Mouse (Mus musculus) testis, postnatal 10 days (tissue): ENCODE results near the gene Slc27a1.
A peak's percentile ranks its signal among the peaks of the same experiment; 100 is the strongest.

ENCODE experiments used
- DNase-seq: peaks from one replicate; pipeline ENCODE4 v3.0.0; 2021; ENCODE audit warnings: low spot score

The Slc27a1 gene

DNA sequence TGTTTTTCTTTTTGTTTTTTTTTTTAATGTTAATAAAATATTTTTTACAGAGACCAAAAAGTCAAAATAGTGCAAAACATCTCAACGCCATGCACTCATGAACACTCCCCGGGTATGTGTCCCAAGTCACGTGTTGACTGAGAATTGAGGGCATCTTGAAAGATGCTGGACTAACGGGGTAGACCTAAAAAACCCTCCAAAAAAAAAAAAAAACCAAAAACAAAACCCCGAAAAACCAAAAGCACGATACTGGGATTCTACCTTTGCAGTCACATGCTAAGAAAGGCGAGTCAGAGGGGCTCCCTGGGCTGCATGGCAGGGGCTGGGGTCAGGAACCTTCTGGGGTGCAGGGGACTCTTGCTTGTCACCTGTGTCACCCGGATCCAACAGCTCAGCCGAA lies 58.1 kb downstream of the Slc27a1 start:
- no peak for DNase-seq

DNA sequence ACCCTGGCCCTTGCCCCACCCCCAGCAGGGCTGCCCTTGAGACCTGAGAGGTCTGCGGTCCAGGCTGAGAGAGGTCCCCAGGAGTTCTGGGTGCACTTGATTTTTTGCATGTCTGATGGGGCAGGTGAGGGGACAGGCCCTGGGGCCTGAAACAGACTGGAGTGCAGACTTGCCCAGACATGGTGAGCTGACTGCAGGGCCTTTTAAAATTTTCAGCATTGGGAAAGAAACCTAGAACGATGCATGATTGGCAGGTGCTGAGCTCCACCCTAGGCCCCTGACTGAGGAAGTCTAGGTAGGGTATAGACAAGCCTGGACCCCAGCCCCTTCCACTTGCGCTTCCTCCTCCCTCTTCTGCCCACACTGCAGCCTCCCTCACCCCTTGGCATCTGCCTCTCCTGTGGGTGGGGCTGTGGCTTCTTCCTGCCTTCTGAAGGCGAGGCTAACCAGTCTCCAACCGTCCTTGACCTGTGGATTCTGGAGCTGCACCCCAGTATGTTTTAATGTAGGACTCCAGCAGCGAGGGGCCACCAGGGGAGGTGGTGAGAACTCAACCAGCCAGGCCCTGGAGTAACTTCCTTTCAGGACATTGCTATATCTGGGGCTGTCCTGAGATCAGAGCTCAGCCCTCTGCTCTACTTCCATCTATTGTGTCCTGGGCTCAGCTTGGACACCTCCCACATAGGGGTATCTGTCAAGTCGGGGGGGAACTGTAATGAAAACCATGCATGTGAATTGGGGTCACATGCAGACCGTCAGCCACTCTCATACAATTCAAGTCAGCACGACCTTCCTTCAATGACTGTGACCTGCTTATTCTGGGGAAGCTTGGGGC lies 58.8 kb downstream of the Slc27a1 start:
- no peak for DNase-seq

DNA sequence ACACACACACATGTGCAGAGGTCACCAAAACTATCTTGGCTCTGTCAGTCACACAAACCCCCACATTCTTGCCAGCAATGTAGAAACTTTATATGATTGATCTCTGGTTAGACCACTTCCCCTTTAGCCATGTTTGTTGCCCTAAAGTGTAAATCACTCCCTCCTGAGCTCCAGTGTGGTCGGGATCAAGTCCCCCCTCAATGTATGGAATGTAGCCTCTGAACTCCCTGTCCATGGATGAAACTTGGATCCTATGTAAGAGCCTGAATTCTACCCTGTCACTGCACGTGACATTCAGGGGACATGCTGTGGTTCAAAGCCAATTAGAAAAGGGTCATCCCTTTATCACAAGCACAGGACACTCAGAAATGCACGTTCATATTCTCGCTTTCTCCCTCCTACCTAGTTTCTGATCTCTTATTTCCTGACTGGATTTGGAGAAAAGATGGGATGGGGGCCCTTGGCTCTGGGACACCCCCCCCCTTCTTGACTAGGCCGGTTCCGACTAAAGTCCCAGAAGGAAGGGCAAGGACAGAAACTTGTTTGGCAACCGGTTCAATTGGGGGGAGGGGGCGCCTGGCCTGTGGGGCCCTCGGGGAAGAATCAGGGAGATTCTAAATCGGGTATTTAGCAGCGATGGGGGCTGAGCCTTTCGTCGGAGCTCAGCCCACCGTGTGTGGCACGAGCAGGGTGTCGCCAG lies 59.9 kb downstream of the Slc27a1 start:
- DNase-seq: peak; percentile 56

DNA sequence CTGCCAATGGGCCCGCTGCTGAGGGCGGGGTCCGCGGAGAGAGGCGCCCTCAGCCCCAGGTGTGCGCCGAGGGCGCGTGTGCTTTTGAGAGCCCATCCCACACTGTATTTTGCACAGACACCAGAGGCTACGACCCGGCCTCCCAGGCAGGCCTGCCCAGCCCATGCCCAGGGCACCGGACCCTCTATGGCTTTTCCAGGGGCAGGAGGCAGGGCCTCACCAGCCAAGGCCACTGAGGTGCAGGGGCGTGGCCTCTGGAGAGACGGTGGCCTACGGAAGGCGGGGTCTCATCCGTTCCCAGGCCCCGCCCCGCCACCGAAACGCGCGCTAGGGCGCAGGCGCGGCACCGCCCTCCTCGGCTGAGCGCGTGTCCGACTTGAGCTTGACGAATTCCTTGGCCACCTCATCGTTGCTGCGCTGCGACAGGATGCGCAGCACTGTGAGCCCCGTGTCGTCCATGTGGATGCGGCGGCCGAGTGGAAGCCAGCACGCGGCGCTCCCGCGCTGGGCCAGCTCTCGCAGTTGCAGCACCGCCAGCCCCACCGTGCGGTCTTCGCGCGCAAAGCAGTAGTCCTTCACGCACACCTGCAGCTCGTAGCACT lies 60.5 kb downstream of the Slc27a1 start:
- peak; percentile 97 for DNase-seq

DNA sequence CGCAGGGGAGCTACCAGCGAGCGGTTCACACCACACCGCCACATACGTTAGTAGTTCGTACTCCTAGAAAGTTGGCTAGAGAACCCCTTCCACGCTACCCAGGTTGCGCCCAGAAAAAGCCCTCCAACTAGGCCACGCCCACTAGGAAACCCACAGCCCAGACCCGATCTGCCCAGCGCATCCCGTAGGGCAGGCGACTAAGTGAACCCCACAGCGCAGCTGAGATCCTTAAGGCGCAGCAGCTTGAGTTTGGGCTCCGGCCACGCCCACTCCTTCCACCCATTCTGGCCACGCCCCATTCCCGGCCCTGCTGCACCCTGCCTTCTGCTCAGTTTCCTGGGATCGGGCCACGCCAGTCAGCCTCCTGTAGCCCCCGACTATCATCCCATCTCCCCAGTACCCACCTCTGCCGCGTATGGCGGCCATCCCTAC lies 61.1 kb downstream of the Slc27a1 start:
- peak; percentile 85 for DNase-seq

DNA sequence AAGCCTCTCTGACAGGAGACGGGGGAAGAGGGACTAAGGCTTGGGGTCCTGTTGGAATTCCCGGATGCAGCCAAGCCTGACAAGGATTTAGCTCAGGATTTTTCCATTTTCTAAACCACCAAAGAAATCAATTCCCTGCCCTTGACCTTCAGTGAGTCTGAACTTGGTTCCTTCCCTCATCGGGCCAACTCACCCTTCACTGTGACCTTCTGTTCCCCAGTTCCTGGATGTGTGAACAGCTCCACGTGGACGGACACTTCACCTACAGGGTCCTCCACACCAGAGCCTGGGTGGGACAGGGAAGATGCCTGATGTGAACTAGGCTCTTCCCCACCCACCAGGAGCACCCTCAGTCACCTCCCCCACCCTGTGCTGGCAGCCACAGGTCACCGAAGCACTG lies 62.1 kb downstream of the Slc27a1 start:
- DNase-seq: no peak

DNA sequence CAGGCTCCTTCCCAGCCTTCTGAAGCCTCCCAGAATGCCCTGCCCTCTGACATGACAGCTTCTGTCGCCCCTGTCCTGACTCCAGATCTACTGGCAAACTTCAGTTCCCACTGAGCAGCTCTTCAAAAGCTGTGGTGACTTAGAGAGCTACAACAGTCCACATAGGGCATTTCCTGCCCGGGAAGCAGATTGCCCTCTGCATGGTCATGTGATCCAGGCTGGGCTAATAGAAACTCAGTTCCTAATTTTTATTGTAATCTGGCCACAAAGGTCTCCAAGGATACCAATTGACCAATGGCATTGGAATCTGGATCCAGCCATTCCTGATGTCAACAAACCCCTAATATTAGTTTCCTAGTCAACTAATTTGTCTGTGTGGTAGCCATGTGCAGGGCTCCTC lies 63.2 kb downstream of the Slc27a1 start:
- no peak for DNase-seq

DNA sequence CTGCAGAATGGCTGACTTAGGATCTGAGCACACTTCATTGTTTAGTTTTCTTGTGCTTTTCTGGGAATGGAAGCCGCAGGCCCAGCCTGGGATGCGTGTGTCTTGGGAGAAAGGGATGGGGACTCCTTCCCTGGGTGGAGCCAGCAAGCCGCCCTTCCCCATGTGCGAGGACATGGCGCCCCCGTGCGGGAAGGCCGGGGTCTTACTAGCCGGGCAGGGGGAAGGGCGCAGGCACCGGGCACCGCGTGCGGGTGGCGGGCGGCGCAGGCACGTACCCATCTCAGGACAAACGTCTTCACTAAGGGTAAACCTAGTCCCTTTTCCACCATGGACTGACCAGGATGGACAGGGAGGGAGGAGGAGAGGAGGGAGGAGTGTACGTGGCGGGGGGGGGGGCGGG lies 64.5 kb downstream of the Slc27a1 start:
- peak; percentile 72 for DNase-seq

DNA sequence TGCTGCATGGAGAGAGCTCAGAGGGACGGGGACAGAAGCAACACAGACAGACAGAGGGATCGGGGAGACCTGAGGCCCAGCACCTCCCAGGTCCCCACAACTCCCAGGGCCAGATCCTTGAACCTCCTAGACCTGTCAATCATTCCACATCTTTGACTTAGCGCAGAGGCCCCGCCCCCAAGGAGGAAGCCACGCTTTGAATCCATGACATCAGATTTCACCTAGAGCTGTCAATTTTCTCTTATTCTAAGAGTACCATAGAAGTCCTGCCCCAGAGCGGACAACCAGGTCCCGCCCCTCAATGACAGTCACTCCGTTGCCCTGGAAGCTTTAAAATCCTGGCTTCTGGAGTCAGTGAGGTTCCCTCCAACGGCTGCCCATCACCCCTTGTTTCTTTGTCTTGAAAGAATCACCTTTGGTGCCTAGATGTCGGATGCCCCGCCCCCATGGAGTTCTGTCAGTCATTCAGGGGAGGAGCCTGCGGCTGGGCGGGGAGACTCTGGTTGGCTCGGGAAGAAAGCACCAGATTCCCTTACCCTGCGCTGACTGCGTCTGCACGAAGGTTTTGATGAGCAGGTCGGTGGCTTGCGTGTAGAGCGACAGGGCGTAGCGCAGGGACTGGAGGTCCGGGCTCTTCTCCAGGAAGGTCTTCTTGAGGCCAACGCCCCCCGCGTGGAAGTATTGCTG lies 65.4 kb downstream of the Slc27a1 start:
- DNase-seq: peak; percentile 75
